Mouse (Mus musculus) spleen, postnatal 14 days (tissue): ENCODE data around the gene Ndufb10.
"Not testable (repeated sequence)": the region's sequence is repeated elsewhere in the genome, so short reads cannot be mapped to it uniquely, and the experiment has no call there.

ENCODE experiments used
- DNase-seq, 2 experiments: peaks; one replicate each; pipeline ENCODE4 v3.0.0; 2021 to 2022; ENCODE audit warnings: low spot score in 2 of 2

Ndufb10 gene

DNA sequence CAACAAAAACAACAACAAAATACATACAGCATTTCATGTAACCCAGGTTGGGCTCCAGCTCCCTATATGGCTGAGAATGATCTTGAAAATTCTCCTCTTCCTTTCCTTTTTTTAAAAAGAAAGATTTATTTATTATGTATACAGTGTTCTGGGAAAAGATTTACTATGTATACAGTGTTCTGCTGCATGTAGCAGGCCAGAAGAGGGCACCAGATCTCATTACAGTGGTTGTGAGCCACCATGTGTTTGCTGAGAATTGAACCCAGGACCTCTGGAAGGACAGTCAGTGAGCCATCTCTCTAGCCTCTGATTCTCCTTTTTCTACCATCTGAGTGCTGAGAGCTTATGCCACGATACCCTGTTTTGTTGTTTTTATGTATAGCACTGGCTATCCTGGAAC lies 10.2 kb upstream of the Ndufb10 start:
- no peak for DNase-seq

DNA sequence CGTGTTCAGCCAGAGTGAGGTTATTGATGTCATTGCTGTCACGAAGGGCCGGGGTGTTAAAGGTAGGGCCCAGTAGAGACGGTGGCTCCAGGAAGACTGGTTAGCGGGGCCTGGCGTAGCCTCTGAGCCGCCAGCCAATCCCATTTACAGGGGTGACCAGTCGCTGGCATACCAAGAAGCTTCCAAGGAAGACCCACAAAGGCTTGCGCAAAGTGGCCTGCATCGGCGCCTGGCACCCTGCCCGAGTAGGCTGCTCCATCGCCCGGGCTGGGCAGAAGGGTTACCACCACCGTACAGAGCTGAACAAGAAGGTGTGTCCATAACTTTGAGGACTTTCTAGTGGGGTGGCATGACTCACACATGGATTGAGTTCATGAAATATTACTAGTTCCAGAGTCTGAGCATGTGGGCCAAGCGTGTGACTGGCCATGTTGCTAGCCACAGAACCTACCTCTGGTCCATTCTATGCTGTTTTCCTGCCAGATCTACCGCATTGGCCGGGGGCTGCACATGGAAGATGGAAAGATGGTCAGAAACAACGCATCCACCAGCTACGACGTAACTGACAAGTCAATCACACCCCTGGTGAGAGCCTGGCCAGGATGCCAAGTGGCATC lies 9.3 kb upstream of the Ndufb10 start:
- no peak for DNase-seq

DNA sequence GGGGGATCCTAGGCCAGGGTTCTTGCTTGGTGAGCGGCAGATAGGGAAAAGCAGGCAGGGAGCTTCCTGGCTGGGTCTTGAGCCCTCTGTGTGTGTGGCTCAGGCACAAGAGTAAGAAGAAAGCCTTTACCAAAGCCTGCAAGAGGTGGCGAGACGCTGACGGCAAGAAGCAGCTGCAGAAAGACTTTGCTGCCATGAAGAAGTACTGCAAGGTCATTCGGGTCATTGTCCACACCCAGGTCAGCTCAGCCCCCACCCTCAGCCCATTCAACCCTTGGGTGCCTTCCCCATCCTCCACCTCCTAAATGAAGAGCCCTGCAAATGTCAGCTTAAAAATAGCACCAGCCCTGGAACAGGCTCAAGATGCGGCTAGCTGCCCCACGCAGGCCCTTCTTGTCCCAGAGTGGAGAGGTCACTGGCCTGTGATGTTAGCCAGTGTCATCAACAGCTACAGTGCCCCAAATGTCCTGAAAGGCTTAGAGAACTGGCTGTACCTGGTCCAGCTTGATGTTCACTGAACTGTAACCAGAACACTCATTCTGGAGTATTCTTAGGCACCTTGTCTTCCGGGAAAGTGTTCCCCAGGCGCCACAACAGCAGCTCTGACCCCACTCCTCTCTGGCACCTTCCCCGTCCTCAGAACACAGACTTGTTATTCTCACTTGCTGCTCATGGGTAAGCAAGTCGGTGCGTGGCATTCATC lies 8.1 kb upstream of the Ndufb10 start:
- no peak for DNase-seq

DNA sequence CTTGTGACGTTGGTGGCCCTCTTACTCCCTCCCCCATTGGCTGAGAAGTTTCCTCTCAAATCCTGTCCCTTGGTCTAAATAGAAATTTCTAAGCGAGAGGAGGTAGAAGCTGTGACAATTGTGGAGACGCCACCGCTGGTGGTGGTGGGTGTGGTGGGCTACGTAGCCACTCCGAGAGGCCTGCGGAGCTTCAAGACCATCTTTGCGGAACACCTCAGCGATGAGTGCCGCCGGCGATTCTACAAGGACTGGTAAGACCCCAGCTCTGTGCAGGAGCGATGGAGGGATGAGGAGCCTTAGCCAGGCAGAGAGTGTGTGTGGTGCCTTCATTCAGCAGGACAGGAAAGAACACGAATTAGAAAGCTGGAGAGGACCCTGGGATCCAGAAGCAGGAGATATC lies 6.5 kb upstream of the Ndufb10 start:
- no peak for DNase-seq

DNA sequence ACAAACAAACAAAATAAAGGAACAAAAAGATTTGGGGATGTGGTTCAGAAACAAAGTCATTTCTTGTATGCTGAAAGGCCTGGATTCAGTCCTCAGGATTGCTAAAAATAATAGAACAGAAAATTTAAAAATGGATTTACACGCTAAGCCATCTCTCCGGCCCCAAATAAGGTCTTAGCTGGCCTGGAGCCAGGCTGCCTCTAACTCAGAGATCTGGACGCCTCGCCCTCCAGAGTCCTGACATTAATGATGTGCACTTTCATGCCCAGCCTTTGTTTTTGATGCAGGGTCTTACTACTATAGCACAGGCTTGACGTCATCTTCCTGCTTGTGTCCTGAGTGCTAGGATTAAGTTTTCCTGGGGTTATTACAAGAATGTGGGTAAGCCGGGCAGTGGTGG lies 4.8 kb upstream of the Ndufb10 start:
- DNase-seq: no peak

DNA sequence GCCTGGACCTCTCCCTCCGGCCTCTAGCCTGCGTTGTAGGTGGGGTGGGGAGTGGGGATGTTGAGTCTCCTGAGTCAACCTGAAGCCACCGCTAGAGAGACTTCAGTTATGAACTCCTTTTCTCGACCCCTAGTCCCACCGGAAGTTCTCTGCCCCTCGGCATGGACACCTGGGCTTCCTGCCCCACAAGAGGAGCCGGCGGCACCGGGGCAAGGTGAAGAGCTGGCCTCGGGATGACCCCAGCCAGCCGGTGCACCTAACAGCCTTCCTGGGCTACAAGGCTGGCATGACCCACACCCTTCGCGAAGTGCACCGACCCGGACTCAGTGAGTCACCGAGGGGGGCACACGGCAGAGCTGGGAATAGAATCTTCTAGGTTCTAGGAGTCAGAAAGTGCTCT lies 3.9 kb upstream of the Ndufb10 start:
- DNase-seq: no peak

DNA sequence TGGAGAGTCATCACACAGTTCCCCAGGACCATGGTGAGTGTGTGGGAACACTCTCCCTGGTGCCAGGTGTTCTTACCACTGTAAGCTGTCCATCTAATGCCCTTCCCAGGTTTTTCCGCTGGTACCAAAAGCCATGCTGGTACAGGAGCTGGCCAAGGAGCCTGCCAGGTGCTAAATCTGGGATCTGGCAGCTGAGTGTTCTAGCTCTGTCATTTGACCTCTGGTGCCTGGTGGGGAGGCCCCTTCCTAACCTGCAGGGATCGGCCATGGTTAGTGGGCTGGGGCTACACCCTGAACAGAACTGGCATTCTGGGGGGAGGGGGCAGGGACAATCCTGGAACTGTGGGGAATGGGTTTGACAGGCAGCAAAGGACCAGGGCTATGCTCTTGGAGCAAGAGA lies 3.3 kb upstream of the Ndufb10 start, which contains the start of gene Rpl3l:
Gene Rpl3l, plus strand, starts transcription at position 203 of the 400 bp plus-strand sequence.
- no peak for DNase-seq

DNA sequence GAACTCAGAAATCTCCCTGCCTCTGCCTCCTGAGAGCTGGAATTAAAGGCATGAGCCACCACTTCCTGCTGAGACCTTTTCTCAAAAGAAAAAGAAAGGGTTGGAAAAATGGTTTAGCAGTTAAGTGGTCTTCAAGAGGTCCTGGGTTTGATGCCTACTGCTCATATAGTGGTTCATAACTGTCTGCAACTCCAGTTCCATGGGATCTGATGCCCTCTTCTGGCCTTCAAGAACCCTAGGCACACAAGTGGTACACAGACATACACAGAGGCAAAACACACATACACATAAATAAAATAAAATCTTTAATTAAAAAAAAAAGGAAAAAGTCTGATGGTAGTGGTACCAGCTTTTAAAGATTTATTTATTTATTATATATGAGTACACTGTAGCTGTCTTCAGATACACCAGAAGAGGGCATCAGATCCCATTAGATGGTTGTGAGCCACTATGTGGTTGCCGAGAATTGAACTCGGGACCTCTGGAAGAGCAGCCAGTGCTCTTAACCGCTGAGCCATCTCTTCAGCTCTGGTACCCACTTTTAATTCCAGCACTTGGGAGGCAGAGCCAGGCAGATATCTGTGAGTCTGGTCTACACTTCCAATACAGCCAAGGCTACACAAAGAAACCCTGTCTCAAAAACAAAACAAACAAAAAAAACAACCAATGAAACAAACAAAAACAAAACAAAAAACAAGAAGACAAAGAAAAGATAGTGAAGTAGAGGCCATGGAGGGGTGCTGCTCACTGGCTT lies 1.5 kb upstream of the Ndufb10 start:
- no peak for DNase-seq

DNA sequence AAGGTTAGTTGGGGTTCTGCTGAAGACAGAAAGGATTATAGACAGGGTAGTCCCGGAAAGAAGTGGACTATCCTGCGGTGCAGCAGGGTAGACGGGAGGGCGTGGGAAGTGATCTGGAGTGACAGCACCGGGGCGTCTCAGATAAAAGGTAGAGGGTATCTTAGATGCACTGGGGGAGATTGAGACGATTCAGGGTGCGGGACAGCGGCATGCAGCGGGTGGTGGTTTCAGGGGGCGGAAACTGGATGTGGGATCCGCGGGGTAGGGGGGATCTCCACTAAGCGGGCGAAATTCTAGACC lies 447 bp downstream of the Ndufb10 start:
- DNase-seq: no peak

DNA sequence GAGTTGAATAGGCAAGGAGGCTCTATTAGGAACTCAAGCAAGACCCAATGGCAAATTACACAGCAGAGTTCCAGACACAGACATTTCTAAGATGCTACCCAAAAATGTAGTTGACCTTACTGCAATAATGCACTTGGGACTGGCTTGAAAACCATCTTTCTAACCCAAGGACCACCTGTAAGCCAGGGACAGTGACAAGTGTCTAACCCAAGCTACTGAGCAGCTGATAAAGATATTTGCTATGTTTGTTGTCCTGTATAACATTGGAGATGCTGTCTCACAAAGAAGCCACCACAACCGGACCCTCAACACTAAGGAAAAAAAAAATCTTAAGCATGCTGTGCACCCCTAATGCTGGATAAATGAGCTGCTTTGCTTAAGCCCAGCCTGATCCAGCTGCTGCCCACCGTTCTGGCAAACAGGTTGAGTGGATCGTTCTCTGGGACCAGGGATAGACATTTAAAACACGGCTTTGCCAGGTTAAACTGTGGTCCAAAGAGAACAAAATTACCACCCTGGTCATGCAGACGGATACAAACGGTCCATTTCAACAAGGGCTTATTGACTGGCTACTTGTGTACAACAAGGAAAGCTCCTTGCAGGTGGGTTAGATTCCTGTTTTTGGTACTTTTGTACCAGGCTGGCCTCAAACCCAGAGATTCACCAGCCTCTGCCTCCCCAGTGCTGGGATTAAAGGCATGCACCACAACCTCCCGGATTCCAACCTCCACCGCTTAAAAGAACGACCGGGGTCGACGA lies 977 bp downstream of the Ndufb10 start:
- no peak for DNase-seq

DNA sequence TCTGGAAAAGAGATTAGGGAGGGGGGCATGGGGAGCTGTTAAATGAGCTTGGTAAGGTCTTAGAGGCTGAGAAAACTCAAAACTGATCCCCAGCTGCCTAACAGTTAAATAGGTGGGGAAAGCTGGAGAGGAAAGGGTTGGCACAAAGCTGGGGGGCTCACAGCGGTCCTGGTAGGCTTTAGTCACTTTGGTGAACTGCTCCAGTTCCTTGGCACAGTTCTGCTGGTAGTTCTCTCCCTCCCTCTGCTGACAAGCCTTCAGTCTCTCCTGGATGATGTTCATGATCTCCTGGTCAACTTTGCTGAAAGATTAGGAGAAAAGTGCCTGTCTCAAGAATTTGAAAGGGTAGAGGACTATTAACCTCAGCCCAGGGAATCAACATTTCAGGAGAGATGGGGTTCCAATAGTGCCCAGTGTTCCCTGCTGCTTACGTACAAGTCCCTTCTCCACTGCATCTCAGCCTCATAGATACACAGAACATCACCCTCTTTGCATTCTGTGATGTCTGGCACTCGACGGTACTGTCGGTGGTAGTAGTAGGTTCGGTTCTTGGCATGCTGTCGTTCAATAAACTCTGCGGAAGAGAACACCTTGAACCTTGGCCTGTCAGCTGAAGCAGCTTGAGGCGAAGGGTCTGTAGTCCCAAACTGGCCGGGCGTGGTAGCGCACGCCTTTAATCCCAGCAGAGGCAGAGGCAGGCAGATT lies 1.9 kb downstream of the Ndufb10 start:
- no peak for DNase-seq

DNA sequence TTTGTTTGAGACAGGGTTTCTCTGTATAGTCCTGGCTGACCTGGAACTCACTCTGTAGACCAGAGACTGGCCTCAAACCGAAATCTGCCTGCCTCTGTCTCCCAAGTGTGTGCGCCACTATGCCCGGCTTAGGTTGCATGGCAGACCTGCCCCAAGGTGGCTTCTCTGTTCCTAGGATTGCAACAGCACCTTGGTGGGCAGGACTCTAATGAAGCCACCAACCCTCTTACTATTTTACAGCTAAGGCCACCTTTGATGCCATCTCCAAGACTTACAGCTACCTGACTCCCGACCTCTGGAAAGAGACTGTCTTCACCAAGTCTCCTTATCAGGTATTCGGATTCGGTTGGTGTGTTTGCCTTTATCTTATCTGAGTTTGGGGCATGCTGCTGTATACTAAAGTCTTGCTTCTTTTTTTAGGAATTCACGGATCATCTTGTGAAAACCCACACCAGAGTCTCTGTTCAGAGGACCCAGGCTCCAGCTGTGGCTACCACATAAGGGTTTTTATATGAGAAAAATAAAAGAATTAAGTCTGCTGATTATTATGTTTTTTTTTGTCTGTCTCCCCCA lies 2.8 kb downstream of the Ndufb10 start:
- not testable (repeated sequence) for DNase-seq

DNA sequence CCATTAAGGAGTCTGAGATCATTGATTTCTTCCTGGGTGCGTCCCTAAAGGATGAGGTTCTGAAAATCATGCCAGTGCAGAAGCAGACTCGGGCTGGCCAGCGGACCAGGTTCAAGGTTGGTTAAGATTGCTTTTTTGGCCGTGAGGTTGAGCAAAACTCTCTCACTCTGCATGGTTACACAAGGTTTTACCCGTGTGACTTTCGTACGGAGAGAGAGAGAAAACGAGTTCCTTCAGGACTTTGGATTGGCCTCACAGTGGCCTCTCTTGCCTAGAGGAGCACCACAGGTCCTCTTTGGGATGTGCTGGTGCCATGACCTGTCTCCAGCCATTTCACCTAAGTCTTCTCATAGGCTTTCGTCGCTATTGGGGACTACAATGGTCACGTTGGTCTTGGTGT lies 3.7 kb downstream of the Ndufb10 start:
- DNase-seq: not testable (repeated sequence)

DNA sequence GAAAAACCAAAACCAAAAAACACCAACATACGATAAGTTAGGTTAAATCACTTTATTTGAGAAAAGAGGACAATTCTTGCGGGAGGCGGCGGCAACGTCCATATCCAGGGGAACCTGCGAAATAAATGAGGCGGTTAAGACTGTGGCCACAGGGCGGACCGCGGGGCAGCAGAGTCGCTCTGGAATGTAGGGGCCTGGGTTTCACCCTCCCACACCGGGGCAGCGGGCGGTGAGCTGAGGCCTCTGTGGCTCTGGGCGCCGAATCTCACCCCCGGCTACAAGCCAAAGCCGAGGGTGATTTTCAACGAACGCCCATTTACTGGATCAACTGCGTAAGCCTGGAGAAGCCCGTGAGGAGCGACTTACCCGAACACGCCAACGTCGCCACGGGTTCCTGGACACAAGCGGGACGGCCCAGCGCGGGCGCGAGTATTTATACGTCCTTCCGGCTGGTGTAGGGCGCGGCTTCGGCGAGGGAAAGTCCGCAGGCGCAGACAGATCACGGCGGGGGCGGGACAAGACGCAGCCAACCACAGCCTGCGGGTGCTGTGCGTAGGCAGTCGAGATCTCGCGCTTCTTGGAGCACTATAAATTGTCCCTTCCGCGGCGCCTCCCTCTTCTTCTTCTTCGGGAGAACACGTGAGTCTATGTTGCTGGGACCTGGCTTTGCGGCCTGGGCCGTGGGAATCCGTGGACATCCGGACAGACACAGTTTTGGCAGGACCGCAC lies 4.6 kb downstream of the Ndufb10 start:
- peak; percentile 94 to 96 for DNase-seq

DNA sequence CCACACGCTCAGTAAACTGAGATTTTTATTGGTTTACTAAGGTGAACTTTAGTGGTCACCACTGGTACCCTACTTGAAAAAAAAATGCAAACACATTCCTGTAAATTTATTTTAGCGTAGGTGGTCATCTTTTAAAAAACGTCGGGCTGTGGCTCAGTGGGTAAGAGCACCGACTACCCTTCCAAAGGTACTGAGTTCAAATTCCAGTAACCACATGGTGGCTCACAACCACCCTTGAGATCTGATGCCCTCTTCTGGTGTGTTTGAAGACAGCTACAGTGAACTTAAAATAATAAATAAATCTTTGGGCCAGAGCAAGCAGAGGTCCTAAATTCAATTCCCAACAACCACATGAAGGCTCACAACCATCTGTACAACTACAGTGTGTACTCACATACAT lies 5.3 kb downstream of the Ndufb10 start:
- not testable (repeated sequence) for DNase-seq

DNA sequence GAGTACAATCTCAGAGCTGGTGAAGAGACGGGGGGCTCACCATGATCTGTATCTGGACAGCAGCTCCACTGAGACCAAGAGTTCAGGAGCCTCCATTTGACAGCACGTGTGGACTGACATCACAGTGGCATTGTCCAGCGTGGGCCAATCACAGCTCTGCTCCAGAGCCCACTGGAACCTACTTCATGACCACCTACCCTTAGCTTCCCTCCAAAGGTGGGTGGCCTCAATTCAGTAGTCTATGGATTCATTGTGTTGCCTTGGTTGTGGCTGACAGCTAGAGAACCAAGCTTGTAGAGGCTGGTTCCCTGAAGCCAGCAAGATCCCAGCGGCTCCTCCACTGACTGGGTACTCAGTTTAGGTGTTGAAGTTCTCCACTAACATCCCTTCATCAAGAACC lies 6.3 kb downstream of the Ndufb10 start, which contains the start of the genes Rnf151 and Rps2:
Gene Rnf151, minus strand, starts transcription at position 121 of the 400 bp plus-strand sequence.
Gene Rps2, plus strand, starts transcription at position 174 of the 400 bp plus-strand sequence.
- no peak for DNase-seq

DNA sequence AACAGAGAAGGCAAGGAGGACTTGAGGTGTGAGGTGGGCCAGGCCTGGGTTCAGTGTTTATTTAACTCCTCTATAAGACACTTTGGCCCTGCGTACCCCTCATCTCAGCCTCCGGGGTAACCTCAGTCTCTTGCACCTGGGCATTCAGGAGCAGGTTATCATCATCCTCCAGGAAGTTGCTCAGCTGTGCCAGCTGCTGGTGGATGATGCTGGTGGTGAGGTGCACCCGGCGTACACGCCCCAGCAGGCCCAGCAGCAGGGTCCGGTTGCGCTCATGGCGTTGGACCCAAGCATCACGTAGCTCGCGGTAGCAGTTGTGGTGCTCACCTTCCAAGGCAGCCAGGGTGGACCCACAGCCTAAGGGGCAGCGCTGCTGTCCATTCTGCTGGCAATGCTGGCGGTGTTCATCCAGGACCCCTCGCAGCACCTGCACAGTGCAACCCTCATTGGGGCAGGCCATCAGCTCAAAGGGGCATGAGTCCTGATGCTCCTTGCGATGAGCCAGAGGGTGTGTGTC lies 8.1 kb downstream of the Ndufb10 start:
- no peak for DNase-seq

DNA sequence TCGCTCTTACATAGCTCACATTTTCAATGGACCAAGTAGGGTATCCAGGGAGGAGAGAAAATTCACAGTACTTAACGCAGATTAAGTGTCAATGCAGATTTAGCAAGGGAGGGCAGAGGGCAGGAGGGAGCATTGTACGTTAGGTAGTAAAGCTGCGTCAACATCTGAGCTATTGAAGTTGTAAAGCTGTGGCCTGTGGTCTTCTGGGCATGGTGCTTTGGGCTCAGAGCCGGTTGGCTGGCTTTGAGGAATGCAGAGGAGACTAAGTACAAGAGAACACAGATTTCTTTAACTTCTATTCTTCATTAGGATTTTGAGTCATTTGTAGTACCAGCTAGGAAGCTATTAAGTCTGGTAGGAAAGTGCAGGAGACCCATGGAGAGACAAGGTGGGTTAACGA lies 8.7 kb downstream of the Ndufb10 start:
- no peak for DNase-seq

DNA sequence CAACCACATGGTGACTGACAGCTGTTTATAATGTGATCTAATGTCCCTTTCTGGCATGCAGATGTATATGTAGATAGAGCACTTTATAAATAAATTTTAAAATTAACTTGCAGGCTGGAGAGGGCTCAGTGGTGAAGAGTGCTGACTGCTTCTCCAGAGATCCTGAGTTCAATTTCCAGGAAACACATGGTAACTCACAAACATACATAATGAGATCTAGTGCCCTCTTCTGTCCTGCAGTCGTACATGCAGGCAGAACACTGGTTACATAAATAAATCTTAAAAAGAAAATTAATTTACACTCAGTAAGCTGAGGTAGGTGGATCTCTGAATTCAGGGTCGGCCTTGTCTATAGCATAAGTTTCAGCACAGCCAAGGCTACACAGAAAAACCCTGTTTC lies 15.6 kb downstream of the Ndufb10 start:
- no peak for DNase-seq

DNA sequence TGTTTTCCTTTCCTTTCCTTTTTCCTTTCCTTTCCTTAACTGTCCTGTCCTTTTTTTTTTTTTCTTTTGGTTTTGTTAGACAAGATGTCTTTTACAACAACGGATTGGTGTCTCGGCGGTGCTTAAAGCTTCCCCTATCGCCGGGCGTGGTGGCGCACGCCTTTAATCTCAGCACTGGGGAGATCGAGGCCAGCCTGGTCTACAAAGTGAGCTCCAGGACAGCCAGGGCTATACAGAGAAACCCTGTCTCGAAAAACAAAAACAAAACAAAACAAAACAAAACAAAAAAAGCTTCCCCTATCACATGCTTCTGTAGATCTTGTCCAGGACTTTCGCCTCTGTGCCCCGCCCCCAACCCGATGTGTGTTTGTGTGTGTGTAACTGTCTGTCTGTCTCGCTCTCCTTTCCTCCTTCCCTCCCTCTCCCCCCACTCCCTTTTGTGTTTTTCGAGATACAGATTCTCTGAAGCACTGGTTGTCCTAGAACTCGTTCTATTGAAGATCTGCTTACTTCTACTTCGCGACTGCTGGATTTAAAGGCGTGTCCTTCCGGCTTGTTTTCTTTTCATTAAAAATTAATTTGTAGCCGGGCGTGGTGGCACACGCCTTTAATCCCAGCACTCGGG lies 16.4 kb downstream of the Ndufb10 start:
- no peak for DNase-seq
